In genomic region chrX:160552066-160552465, GRCm38 (mm10) we compare ENCODE assay signal across 11 mouse cellular contexts. TPM values are rescaled to one million over a fixed set of nuclear protein-coding genes. Genes with fewer than 3 reads are reported as not detected.
DNase-seq lines count a peak whose midpoint lies in the region; ATAC-seq and TF ChIP-seq lines count a peak whose summit lies in the region.
"Had no signal": no experiment of that assay in that cellular context is flagged by ENCODE, and none has a peak within 500 bp of the region (broad histone marks: within the 10 kb centered on the region; RNA-seq: fewer than 3 reads in every experiment).

No protein-coding gene starts in this region.

- H3K4me2 ChIP-seq in forebrain, postnatal 0 days (ENCODE audit: low read depth) = no peak overlapping the region
- H3K4me2 ChIP-seq: embryonic facial prominence, embryonic 12.5 days had no signal

- no peak overlapping the region for H3K4me3 ChIP-seq in forebrain, postnatal 0 days (ENCODE audit: low read depth, low read length)
- no peak overlapping the region for H3K4me3 ChIP-seq in forebrain, embryonic 10.5 days
- H3K4me3 ChIP-seq in left cerebral cortex, adult 2 months = no peak overlapping the region
- H3K4me3 ChIP-seq: embryonic facial prominence, embryonic 12.5 days; myocyte had no signal

- peak; percentile 49 for TF ChIP-seq CTCF in forebrain, postnatal 0 days (IDR thresholded peaks at IDR 0.05; ENCODE audit: low read depth)
- peak; percentile 51 for TF ChIP-seq CTCF in left cerebral cortex, adult 2 months (IDR thresholded peaks at IDR 0.05)

- no peaks in the 10 kb centered on the region for H3K36me3 ChIP-seq in forebrain, postnatal 0 days (ENCODE audit: insufficient read depth)
- H3K36me3 ChIP-seq in forebrain, embryonic 10.5 days (replicated peaks) = 0 out of 2 replicates have a peak, but pooled peaks cover 6% of the 10 kb centered on the region
- H3K36me3 ChIP-seq: embryonic facial prominence, embryonic 12.5 days had no signal

- no peaks in the 10 kb centered on the region for H3K4me1 ChIP-seq in forebrain, postnatal 0 days (ENCODE audit: insufficient read depth)
- no peaks in the 10 kb centered on the region for H3K4me1 ChIP-seq in forebrain, embryonic 10.5 days
- H3K4me1 ChIP-seq: embryonic facial prominence, embryonic 12.5 days had no signal

- intact Hi-C loops in left cerebral cortex, adult 2 months (cut with DNase I) = loop anchor here (2.0 kb wide), 1 partner anchor 105 kb away; no protein-coding TSS in a partner anchor

- H3K27ac ChIP-seq in forebrain, postnatal 0 days (ENCODE audit: low read depth, low read length) = no peak overlapping the region
- no peak overlapping the region for H3K27ac ChIP-seq in forebrain, embryonic 10.5 days
- no peak overlapping the region for H3K27ac ChIP-seq in left cerebral cortex, adult 2 months
- H3K27ac ChIP-seq: embryonic facial prominence, embryonic 12.5 days had no signal

- H3K9ac ChIP-seq in forebrain, postnatal 0 days = no peak overlapping the region
- H3K9ac ChIP-seq: embryonic facial prominence, embryonic 12.5 days had no signal

- no peak for ATAC-seq in forebrain, postnatal 0 days
- no peak for ATAC-seq in CD4-positive, CD25-positive, alpha-beta regulatory T cell, adult 4 months
- ATAC-seq: activated CD4-positive, CD25-positive, alpha-beta regulatory T cell, adult 4 months had no signal

- WGBS in forebrain, postnatal 0 days = 52% methylated on average over 4 of the region's 4 CpGs
- WGBS in forebrain, embryonic 10.5 days = 67% methylated on average over 4 of the region's 4 CpGs

- no peaks in the 10 kb centered on the region for H3K9me3 ChIP-seq in forebrain, postnatal 0 days (ENCODE audit: low read length)
- no peaks in the 10 kb centered on the region for H3K9me3 ChIP-seq in forebrain, embryonic 10.5 days
- H3K9me3 ChIP-seq: embryonic facial prominence, embryonic 12.5 days had no signal

- DNase-seq in forebrain, postnatal 0 days = peak; percentile 18
- DNase-seq in forebrain, embryonic 10.5 days (ENCODE audit: extremely low spot score, low spot score) = no peak
- DNase-seq in left cerebral cortex, adult 2 months (ENCODE audit: extremely low spot score in 1 of 2, low spot score in 2 of 2) = no peak
- no peak for DNase-seq in left cerebral cortex, adult 11 months (ENCODE audit: low spot score)
- DNase-seq in 3T3-L1 (ENCODE audit: low read depth, low spot score) = peak; percentile 32
- peak; percentile 32 for DNase-seq in adipocyte (ENCODE audit: low spot score)
- DNase-seq in B cell, adult 2 months = no peak

- H3K27me3 ChIP-seq in forebrain, postnatal 0 days (ENCODE audit: insufficient read depth, low read length) = no peaks in the 10 kb centered on the region
- peaks cover 97% of the 10 kb centered on the region for H3K27me3 ChIP-seq in forebrain, embryonic 10.5 days (ENCODE audit: poor library complexity, severe bottlenecking)

RNA-seq across cellular contexts. Expression of gene Phka2, which starts 50.1 kb away (rescaled TPM):
- total RNA-seq in forebrain, postnatal 0 days (2014; rRNA removed) = 15.3 and 22.8 TPM in 2 replicates
- polyA plus RNA-seq in forebrain, postnatal 0 days (2015; fragmentation: Nextera tagmentation; extraction: Ambion mirVana) = 3.4 and 6.0 TPM in 2 replicates
- polyA plus RNA-seq in forebrain, embryonic 10.5 days (2016; fragmentation: Nextera tagmentation; extraction: Ambion mirVana) = 15.9 and 16.9 TPM in 2 replicates
- total RNA-seq in left cerebral cortex, adult 2 months (2021) = 10 to 100 TPM; 26.4 to 42.7 TPM
- polyA plus RNA-seq in CD4-positive, CD25-positive, alpha-beta regulatory T cell, adult 4 months (2017; shearing (Covaris generic)) = 1 to 10 TPM; 4.3 to 9.9 TPM

Comparison
In these comparisons a context has a peak if more than half of its experiments do, and no peak if none do; other contexts are left out.
1. DNase-seq: peak in forebrain, postnatal 0 days (single experiment), 3T3-L1 (single experiment) and adipocyte (single experiment); none in forebrain, embryonic 10.5 days (single experiment), left cerebral cortex, adult 2 months (0 of 2), left cerebral cortex, adult 11 months (single experiment) and B cell, adult 2 months (0 of 2).